ENCODE assay signal across 7 mouse cellular contexts in genomic region chr2:145786618-145786932, GRCm38 (mm10).
DNase-seq lines count a peak whose midpoint lies in the region; ATAC-seq and TF ChIP-seq lines count a peak whose summit lies in the region.

No protein-coding gene starts in this region.

- no peak; the same call in 1 of the 2 replicates for TF ChIP-seq CTCF in stomach, postnatal 0 days (IDR thresholded peaks at IDR 0.05; ENCODE audit: low read depth)

- H3K36me3 ChIP-seq in megakaryocyte, embryonic 14.5 days (replicated peaks; ENCODE audit: low read length), result peaks cover 2% of the 10 kb centered on the region
- no peaks in the 10 kb centered on the region for H3K36me3 ChIP-seq in forebrain, embryonic 16.5 days (ENCODE audit: control insufficient read depth, insufficient read depth)
- no peaks in the 10 kb centered on the region for H3K36me3 ChIP-seq in liver, embryonic 12.5 days
- H3K36me3 ChIP-seq in stomach, postnatal 0 days (ENCODE audit: control insufficient read depth, insufficient read depth, low read length), result no peaks in the 10 kb centered on the region

- WGBS in forebrain, embryonic 16.5 days, result 11% methylated on average over 3 of the region's 3 CpGs
- 12% methylated on average over 3 of the region's 3 CpGs for WGBS in liver, embryonic 12.5 days (ENCODE audit: insufficient replicate concordance)
- 14% methylated on average over 3 of the region's 3 CpGs for WGBS in stomach, postnatal 0 days

- TF ChIP-seq EP300 in stomach, postnatal 0 days (optimal IDR thresholded peaks at IDR 0.05), result no peak

- peaks cover 60% of the 10 kb centered on the region for H3K4me1 ChIP-seq in megakaryocyte, embryonic 14.5 days
- H3K4me1 ChIP-seq in forebrain, embryonic 16.5 days (replicated peaks; ENCODE audit: control insufficient read depth, insufficient read depth, low read length), result peaks cover 10% of the 10 kb centered on the region
- H3K4me1 ChIP-seq in liver, embryonic 12.5 days, result peaks cover 9% of the 10 kb centered on the region
- peaks cover 6% of the 10 kb centered on the region for H3K4me1 ChIP-seq in stomach, postnatal 0 days (replicated peaks; ENCODE audit: control insufficient read depth, insufficient read depth)

- peaks cover 11% of the 10 kb centered on the region for H3K27me3 ChIP-seq in megakaryocyte, embryonic 14.5 days (replicated peaks)
- H3K27me3 ChIP-seq in forebrain, embryonic 16.5 days (replicated peaks; ENCODE audit: control insufficient read depth, insufficient read depth, low read length), result no peaks in the 10 kb centered on the region
- H3K27me3 ChIP-seq in liver, embryonic 12.5 days (replicated peaks), result no peaks in the 10 kb centered on the region
- H3K27me3 ChIP-seq in stomach, postnatal 0 days (ENCODE audit: control insufficient read depth, insufficient read depth, low read length), result no peaks in the 10 kb centered on the region

- H3K9me3 ChIP-seq in megakaryocyte, embryonic 14.5 days, result no peaks in the 10 kb centered on the region
- no peaks in the 10 kb centered on the region for H3K9me3 ChIP-seq in forebrain, embryonic 16.5 days (ENCODE audit: control insufficient read depth, low read length)
- H3K9me3 ChIP-seq in liver, embryonic 12.5 days (replicated peaks), result no peaks in the 10 kb centered on the region
- H3K9me3 ChIP-seq in stomach, postnatal 0 days (ENCODE audit: control insufficient read depth, low read length), result no peaks in the 10 kb centered on the region

- H3K9ac ChIP-seq in forebrain, embryonic 16.5 days (replicated peaks; ENCODE audit: low read depth, low read length), result no peak overlapping the region
- H3K9ac ChIP-seq in liver, embryonic 12.5 days, result no peak overlapping the region
- peak overlapping the region; percentile 51 for H3K9ac ChIP-seq in stomach, postnatal 0 days (ENCODE audit: low read length)

- no peak for DNase-seq in stomach, postnatal 0 days (ENCODE audit: low spot score)
- DNase-seq in cerebellum, adult 18-20 months, result no peak
- DNase-seq in MN1 (ENCODE audit: low spot score), result no peak

- H3K4me2 ChIP-seq in forebrain, embryonic 16.5 days (ENCODE audit: low read length), result peak overlapping the region; percentile 55
- peak overlapping the region; percentile 57 for H3K4me2 ChIP-seq in liver, embryonic 12.5 days
- peak overlapping the region; percentile 55 for H3K4me2 ChIP-seq in stomach, postnatal 0 days (replicated peaks; ENCODE audit: low read depth)

- no peak for ATAC-seq in megakaryocyte, adult 5-6 weeks (ENCODE audit: poor library complexity, severe bottlenecking)
- no peak for ATAC-seq in forebrain, embryonic 16.5 days
- no peak for ATAC-seq in liver, embryonic 12.5 days
- ATAC-seq in stomach, postnatal 0 days (ENCODE audit: low FRiP score, low TSS enrichment), result no peak

- H3K27ac ChIP-seq in forebrain, embryonic 16.5 days (ENCODE audit: low read length), result no peak overlapping the region
- H3K27ac ChIP-seq in liver, embryonic 12.5 days, result peak overlapping the region; percentile 14; the same call in 1 of the 2 replicates
- peak overlapping the region; percentile 82 for H3K27ac ChIP-seq in stomach, postnatal 0 days (replicated peaks)

- H3K4me3 ChIP-seq in megakaryocyte, embryonic 14.5 days (replicated peaks), result peak overlapping the region; percentile 90
- H3K4me3 ChIP-seq in forebrain, embryonic 16.5 days (replicated peaks; ENCODE audit: low read length), result peak overlapping the region; percentile 27
- peak overlapping the region; percentile 32 for H3K4me3 ChIP-seq in liver, embryonic 12.5 days
- H3K4me3 ChIP-seq in stomach, postnatal 0 days (ENCODE audit: low read depth, low read length), result peak overlapping the region; percentile 40

Comparison
In these comparisons a context has a peak if more than half of its experiments do, and no peak if none do; other contexts are left out.
1. H3K4me3 ChIP-seq: peak in every context shown above with its lines; median percentile 90 in megakaryocyte, embryonic 14.5 days; 40 in stomach, postnatal 0 days; 32 in liver, embryonic 12.5 days; 27 in forebrain, embryonic 16.5 days.